Mouse (Mus musculus): Measurements from ENCODE around the gene Tns1. TPM values are rescaled to one million over a fixed set of nuclear protein-coding genes. Genes with fewer than 3 reads are reported as not detected.

The Tns1 gene
- total RNA-seq, 2 experiments from 2014 or later, result 25.3 to 62.1 TPM

DNA sequence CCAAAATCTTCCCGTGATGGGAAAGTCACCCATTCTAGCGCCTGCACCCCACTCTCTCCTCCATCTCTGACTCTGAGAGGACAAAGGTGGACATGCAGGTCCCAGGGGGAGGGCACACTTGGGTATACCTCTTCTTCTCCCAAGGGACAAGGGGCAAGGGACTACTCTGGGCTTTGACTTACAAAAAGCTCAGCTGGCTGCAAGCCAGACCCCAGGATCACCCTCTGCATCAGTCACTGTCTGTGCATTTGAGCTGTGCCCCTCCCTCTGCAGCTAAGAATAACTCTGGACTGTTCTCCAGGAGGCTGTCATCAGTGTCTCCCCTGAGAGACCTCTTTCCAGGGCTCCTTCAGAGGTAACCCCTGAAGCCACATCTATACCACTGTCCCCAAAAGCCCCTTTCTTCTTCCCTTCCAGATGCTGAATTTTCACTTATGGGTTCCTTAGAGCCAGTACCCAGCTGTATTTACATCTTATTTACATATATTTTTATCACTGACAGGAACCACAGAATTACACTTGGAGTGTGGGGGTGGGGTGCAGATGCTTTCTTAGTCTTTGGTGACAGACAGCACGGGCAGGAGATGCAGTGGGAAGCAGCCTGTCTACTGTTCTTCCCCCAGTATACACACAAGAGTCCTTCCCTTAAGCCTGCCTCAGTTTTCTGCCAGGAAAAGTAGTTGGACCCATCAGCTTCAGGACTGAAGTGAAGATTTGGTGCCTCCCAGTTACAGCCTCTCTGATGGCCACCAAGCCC is 81.4 kb downstream of the Tns1 start:
- ATAC-seq (replicated peaks; ENCODE audit: low FRiP score, low TSS enrichment, poor library complexity, severe bottlenecking), result no peak; the same call in 1 of the 2 replicates

GRCm38 (mm10) chr1:74041692-74042091 is 82.6 kb downstream of the Tns1 start:
- no peak for ATAC-seq (replicated peaks; ENCODE audit: low FRiP score, low TSS enrichment, poor library complexity, severe bottlenecking)

DNA sequence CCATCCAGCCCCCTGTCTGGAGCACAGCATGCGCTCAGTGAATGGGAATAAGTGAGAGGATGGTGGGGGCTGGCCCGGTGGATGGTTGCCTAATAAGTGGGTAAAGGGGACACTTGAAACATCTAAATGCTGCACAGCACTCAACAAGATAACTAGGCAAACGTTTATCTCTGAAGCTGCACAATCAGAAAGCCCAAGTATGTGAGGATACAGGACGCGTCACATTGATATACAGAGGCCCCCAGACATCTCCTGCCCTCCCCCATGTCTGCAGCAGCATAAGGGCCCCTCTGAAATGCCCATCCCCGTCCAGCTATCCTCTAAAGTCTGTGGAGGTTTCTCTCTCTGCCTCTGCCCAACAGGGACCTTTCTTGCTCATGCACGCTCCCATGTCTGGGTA is 83.1 kb downstream of the Tns1 start:
- ATAC-seq (replicated peaks; ENCODE audit: low FRiP score, low TSS enrichment, poor library complexity, severe bottlenecking), result no peak

DNA sequence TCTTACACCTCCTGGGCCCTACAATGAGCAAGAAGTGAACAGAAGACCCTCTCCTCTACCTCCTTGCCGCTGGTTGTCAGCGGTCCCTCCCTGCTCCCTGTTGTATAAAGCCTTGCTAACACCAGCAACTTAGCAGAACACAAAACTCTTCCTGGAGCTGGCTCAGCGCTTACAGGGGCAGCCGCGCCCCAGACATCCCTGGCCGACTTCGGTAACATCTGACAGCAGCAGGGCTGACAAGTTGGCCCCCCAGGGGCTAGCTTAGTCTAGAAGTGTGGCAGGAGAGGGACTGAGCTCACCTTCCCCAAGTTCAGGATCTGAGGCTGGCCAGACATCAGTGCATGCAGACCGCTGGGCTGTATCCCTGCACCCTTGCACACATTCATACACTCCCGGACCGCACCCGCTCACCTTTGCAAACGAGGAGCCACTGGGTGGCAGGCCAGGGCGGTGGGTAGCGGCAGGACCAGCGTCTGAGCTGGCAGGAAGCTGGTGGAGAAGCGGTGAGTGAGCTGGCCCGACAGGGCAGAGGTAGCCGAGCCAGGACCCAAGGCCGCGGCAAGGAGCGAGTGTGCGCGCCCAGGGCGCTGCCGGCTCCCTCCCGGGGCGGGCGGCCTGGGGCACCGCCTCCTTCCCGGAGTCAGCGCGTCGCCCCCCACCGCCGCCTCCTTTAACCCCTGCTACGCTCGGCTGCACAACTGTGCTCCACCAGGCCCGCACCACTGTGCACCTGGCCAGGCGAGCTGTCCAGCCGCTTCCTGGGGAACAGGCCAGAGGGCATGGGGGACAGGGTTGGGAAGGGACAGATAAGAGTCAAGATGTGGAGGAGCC is 87.5 kb downstream of the Tns1 start:
- ATAC-seq (replicated peaks; ENCODE audit: low FRiP score, low TSS enrichment, poor library complexity, severe bottlenecking), result peak; percentile 65

GRCm38 (mm10) chr1:74035912-74036489 is 88.2 kb downstream of the Tns1 start:
- ATAC-seq (replicated peaks; ENCODE audit: low FRiP score, low TSS enrichment, poor library complexity, severe bottlenecking), result no peak

DNA sequence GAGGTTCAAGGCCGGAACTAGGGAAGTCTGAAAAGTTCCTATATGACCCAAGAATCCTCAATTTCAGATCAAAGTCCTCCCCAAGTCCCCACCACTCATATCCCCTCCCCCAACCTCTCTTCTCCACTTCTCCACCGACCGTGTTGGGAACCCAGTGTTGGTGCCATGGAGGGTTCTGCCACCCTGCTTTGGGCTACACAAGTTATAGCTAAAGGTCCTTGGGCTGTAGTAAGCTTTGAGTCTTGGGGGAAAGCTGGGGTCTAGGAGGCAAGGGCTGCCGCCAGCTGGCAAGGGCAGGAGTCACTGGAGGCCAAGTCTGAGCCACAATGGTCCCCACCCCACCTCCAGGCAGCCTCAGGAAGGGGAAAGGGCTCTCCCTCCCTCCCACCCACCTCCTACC is 88.8 kb downstream of the Tns1 start:
- no peak for ATAC-seq (replicated peaks; ENCODE audit: low FRiP score, low TSS enrichment, poor library complexity, severe bottlenecking)

- no peak for ATAC-seq (replicated peaks; ENCODE audit: low FRiP score, low TSS enrichment, poor library complexity, severe bottlenecking)
These were observed 89.5 kb downstream of the Tns1 start for GRCm38 (mm10) chr1:74034736-74035135.

GRCm38 (mm10) chr1:74034211-74034610 is 90.0 kb downstream of the Tns1 start:
- ATAC-seq (replicated peaks; ENCODE audit: low FRiP score, low TSS enrichment, poor library complexity, severe bottlenecking), result no peak

DNA sequence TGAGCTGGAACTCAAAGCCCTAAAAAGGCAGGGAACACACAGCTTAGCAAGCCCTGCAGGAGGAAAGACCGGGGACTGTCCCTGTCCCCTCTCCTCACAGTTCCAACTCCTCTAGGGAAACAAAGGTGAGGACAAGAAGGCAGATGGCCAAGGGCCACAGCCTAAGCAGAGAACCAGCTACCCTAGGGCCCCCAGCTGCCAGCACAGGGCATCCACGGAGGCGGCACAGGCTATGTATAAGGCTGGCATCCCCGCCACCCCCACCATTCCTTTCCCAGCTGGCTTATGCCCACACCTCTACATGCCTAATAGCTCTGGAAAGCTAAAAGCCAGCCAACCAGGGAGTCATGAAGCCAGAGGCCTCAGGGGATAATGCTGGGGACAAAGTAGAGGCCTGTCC is 90.8 kb downstream of the Tns1 start:
- ATAC-seq (replicated peaks; ENCODE audit: low FRiP score, low TSS enrichment, poor library complexity, severe bottlenecking), result no peak

GRCm38 (mm10) chr1:74032966-74033365 is 91.3 kb downstream of the Tns1 start:
- no peak for ATAC-seq (replicated peaks; ENCODE audit: low FRiP score, low TSS enrichment, poor library complexity, severe bottlenecking)

DNA sequence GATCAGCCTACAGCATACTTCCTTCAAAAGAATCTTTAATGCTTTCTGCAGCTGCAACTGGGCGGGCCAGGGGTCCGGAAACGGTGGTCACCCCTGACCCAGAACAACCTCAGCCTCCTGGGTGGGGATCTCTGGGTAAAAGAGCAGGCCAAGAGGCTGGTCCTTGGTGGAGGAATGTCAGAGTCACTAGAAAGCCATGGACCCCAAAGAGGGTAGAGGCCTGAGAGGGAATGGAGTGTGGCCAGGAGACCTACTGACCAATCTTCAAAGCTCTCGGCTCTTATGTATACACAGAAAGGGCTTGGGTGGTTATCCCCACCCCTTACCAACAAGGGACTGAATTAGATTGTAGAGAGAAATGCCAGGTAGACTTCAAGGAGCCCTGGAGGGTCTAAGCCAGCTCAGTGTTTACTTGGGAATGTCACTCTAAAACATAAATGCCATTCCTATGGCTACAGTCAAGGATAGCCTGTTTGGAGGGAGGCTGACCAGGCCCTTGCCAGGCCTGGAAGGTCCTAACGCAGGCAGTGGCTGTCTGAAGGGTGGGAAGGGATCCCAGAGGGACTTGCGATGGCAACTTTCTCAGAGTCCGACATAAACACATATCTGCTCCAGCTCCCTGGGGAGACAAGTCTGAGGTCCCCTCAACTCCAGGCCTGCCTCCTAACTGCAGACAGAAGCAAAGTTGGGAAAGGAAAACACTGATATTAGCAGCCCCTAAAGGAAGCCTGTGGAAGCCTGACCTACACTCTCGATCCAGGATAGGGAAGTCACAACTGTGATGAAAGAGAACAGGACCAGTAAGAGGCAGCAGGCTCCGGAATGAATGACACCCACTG is 92.3 kb downstream of the Tns1 start:
- ATAC-seq (replicated peaks; ENCODE audit: low FRiP score, low TSS enrichment, poor library complexity, severe bottlenecking), result no peak

DNA sequence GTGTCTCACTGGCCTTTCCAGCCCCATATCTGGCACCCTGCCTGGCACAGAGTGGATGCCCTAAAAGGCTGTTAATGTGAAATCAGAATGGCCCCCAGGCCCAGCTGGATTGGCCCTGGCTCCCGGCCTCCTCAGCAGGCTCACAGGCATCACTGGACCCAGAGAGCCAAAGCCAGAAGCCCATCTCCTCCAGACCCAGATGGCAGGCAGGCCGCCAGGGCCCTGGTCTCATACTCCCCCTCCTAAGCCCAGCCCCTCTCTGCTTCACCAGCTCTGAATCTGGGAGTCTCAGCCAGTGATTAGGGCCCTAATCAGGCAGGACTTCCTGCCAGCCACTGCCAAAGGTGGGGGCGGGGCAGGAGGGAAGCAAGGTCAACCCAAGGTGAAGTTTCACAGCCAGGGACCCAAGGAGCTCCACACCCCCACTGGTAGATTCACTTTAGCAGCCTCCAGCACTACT is 93.3 kb downstream of the Tns1 start:
- ATAC-seq (replicated peaks; ENCODE audit: low FRiP score, low TSS enrichment, poor library complexity, severe bottlenecking), result no peak

GRCm38 (mm10) chr1:74030285-74030684 is 94.0 kb downstream of the Tns1 start:
- ATAC-seq (replicated peaks; ENCODE audit: low FRiP score, low TSS enrichment, poor library complexity, severe bottlenecking), result no peak

DNA sequence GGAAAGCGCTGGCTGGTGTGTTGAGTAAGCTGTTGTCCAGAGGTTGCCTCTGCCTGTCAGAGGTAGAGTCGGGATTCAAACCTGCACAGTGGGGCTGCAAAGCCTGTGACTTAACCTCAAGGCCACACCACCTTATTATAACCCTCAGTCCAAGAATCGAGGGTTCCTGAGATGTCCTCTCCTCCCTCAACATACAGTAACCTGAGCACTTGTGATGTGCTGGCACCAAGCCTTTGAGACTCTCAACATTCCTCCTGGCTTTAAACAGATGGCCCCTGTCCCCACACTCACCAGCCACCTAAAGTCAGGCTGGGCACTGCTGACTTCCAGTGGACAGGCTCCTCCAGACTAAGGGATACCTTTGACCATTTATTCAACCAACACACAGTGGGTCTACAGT is 94.6 kb downstream of the Tns1 start:
- no peak for ATAC-seq (replicated peaks; ENCODE audit: low FRiP score, low TSS enrichment, poor library complexity, severe bottlenecking)

DNA sequence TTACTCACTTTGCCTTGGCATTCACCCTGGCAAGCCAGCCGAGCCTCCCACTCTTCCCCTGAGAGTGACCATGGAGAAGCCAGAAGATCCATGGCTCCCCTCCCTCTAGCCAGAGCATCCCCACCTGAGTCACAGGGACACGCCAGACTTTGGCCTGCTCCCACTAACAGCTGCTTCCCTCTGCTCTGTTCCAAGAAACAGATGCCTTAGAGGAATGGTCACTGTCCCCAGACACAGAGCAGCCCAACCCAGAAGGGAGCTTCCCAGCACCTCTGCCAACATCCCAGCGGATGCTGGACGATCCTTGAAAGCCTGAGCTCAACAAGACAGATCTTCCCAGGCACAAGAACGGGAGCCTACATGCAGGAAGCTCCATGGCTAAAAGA is 95.4 kb downstream of the Tns1 start:
- no peak for ATAC-seq (replicated peaks; ENCODE audit: low FRiP score, low TSS enrichment, poor library complexity, severe bottlenecking)

DNA sequence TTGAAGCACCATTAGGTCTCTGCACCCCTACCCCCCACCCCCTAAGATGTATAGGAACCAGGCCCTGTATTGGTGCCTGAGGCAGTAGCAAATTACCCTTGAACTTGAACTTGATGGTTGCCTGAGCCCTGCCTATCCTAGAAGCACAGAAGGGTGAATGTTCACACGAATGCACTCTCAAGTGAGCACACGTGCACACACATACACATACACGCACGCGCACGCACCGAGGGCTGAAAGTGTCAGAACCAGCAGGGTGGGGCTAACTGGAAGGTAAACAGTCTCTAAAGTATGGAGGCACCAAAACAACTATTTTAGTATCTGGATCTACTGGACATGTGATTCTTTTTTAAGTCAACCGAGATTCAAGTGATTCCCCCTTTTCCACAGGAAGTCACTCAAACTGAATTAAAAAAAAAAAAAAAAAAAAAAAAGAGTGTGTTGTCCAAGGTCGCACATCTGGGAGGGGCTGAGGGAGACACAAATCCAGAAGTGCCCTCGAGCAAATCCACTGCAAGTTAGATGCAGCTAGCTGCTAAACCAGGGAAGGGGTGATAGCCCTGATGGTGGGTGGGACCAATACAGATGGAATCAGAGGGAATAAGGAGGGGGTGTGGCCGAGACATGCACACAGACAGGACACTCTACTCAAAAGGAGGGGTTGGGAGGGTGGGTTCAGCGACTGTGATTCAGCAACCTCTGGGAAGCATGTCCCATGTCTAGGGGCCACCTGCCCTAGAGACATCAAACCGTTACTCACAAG is 96.0 kb downstream of the Tns1 start:
- no peak for ATAC-seq (replicated peaks; ENCODE audit: low FRiP score, low TSS enrichment, poor library complexity, severe bottlenecking)

- ATAC-seq (replicated peaks; ENCODE audit: low FRiP score, low TSS enrichment, poor library complexity, severe bottlenecking), result peak; percentile 42; the same call in 1 of the 2 replicates
These were observed 96.6 kb downstream of the Tns1 start for GRCm38 (mm10) chr1:74027559-74028091.

- no peak for ATAC-seq (replicated peaks; ENCODE audit: low FRiP score, low TSS enrichment, poor library complexity, severe bottlenecking)
These were observed 97.5 kb downstream of the Tns1 start for GRCm38 (mm10) chr1:74026703-74027195.
